In the genomic region with DNA sequence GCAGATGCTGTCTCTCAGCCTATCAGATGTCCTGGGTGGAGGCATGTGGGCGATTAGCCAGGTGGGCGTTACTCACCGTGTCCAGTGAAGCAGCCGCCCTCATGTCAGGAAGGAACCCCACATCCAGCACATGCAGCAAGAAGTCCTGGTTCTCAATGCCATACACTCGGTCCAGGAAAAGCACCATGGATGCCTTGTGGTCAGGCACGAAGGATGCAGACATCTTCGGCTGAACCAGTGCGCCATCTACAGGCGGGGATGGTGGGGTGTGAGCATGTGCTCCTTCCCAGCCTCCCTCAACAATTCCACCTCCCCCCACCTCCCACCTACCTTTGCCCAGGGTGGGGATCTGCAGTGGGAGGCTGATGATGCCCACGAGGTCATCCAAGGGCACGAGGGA, we compare ENCODE assay signal across 8 mouse cellular contexts. TPM values are rescaled to one million over a fixed set of nuclear protein-coding genes. Genes with fewer than 3 reads are reported as not detected.
DNase-seq lines count a peak whose midpoint lies in the region; ATAC-seq and TF ChIP-seq lines count a peak whose summit lies in the region.

No protein-coding gene starts in this region.

- no peak overlapping the region for H3K9ac ChIP-seq in liver, postnatal 0 days (replicated peaks)
- H3K9ac ChIP-seq in liver, embryonic 11.5 days (ENCODE audit: low read depth, low read length), result no peak overlapping the region
- H3K9ac ChIP-seq in neural tube, embryonic 13.5 days, result no peak overlapping the region

- no peak overlapping the region for H3K4me3 ChIP-seq in liver, postnatal 0 days (ENCODE audit: low read depth, low read length)
- H3K4me3 ChIP-seq in liver, embryonic 11.5 days (ENCODE audit: low read depth, low read length), result no peak overlapping the region
- H3K4me3 ChIP-seq in embryonic fibroblast, embryonic 13.5 days (ENCODE audit: insufficient read depth, low read length), result no peak overlapping the region
- peak overlapping the region; percentile 44 for H3K4me3 ChIP-seq in neural tube, embryonic 13.5 days

- no peak for TF ChIP-seq EP300 in liver, postnatal 0 days (IDR thresholded peaks at IDR 0.05; ENCODE audit: low read depth)

- no peaks in the 10 kb centered on the region for H3K4me1 ChIP-seq in liver, postnatal 0 days (ENCODE audit: insufficient read depth)
- 0 out of 2 replicates have a peak, but pooled peaks cover 2% of the 10 kb centered on the region for H3K4me1 ChIP-seq in liver, embryonic 11.5 days (replicated peaks; ENCODE audit: control insufficient read depth, insufficient read depth, low read length)
- no peaks in the 10 kb centered on the region for H3K4me1 ChIP-seq in embryonic fibroblast, embryonic 13.5 days (ENCODE audit: control insufficient read depth, insufficient read depth, low read length)
- H3K4me1 ChIP-seq in neural tube, embryonic 13.5 days (replicated peaks), result peaks cover 38% of the 10 kb centered on the region

- peaks cover 19% of the 10 kb centered on the region; the same call in 1 of the 2 replicates for H3K27me3 ChIP-seq in liver, postnatal 0 days (ENCODE audit: insufficient read depth, low read length)
- H3K27me3 ChIP-seq in liver, embryonic 11.5 days (replicated peaks; ENCODE audit: control insufficient read depth, insufficient read depth, low read length), result peaks cover 39% of the 10 kb centered on the region
- peaks cover 48% of the 10 kb centered on the region for H3K27me3 ChIP-seq in neural tube, embryonic 13.5 days

- no peaks in the 10 kb centered on the region for H3K9me3 ChIP-seq in liver, postnatal 0 days (ENCODE audit: low read length)
- H3K9me3 ChIP-seq in liver, embryonic 11.5 days (ENCODE audit: control insufficient read depth, low read length), result no peaks in the 10 kb centered on the region
- H3K9me3 ChIP-seq in neural tube, embryonic 13.5 days, result no peaks in the 10 kb centered on the region

- 48% methylated on average over 11 of the region's 11 CpGs for WGBS in liver, postnatal 0 days (ENCODE audit: insufficient replicate concordance)
- 45% methylated on average over 11 of the region's 11 CpGs for WGBS in liver, embryonic 11.5 days
- WGBS in neural tube, embryonic 13.5 days, result 42% methylated on average over 11 of the region's 11 CpGs

- H3K36me3 ChIP-seq in liver, postnatal 0 days (replicated peaks; ENCODE audit: insufficient read depth, low read length), result no peaks in the 10 kb centered on the region
- H3K36me3 ChIP-seq in liver, embryonic 11.5 days (ENCODE audit: control insufficient read depth, insufficient read depth, low read length), result no peaks in the 10 kb centered on the region
- no peaks in the 10 kb centered on the region for H3K36me3 ChIP-seq in neural tube, embryonic 13.5 days

- no peak for ATAC-seq in CD4-positive, CD25-positive, alpha-beta regulatory T cell, adult 4 months
- no peak for ATAC-seq in liver, postnatal 0 days
- ATAC-seq in liver, embryonic 11.5 days (replicated peaks; ENCODE audit: low FRiP score), result no peak
- no peak for ATAC-seq in neural tube, embryonic 13.5 days (ENCODE audit: low read depth)

- no peak for TF ChIP-seq POLR2A in embryonic fibroblast, embryonic 13.5 days (IDR thresholded peaks at IDR 0.05; ENCODE audit: low read depth, low read length)

- TF ChIP-seq CTCF in liver, postnatal 0 days (IDR thresholded peaks at IDR 0.05; ENCODE audit: low read depth), result peak; percentile 60
- peak; percentile 53; the same call in 1 of the 2 replicates for TF ChIP-seq CTCF in embryonic fibroblast, embryonic 13.5 days (IDR thresholded peaks at IDR 0.05; ENCODE audit: borderline replicate concordance, insufficient read depth, low read length)

- H3K27ac ChIP-seq in liver, postnatal 0 days (ENCODE audit: low read depth), result no peak overlapping the region
- no peak overlapping the region for H3K27ac ChIP-seq in liver, embryonic 11.5 days (ENCODE audit: low read depth, low read length)
- no peak overlapping the region for H3K27ac ChIP-seq in embryonic fibroblast, embryonic 13.5 days (ENCODE audit: insufficient read depth, low read length)
- no peak overlapping the region for H3K27ac ChIP-seq in neural tube, embryonic 13.5 days (replicated peaks)

- no peak overlapping the region for H3K4me2 ChIP-seq in liver, postnatal 0 days (ENCODE audit: low read depth, low read length)
- H3K4me2 ChIP-seq in liver, embryonic 11.5 days, result no peak overlapping the region
- peak overlapping the region; percentile 59 for H3K4me2 ChIP-seq in neural tube, embryonic 13.5 days

- peak; percentile 35 for DNase-seq in CD4-positive, CD25-positive, alpha-beta regulatory T cell, adult 2 months (ENCODE audit: low read depth, low spot score)
- peak; percentile 38 for DNase-seq in liver, postnatal 0 days
- no peak for DNase-seq in liver, embryonic 11.5 days (ENCODE audit: low spot score)
- peak; percentile 23 to 28 for DNase-seq in layer of hippocampus, postnatal 36 days
- no peak for DNase-seq in adrenal gland, postnatal 4 days (ENCODE audit: low spot score in 2 of 2)

RNA-seq across cellular contexts. Expression of a gene that starts 52.3 kb away (rescaled TPM):
- polyA plus RNA-seq in CD4-positive, CD25-positive, alpha-beta regulatory T cell, adult 4 months (2017; shearing (Covaris generic)), result under 1 TPM in 1 of 2 experiments, not detected in 1; 0.05 TPM
- polyA plus RNA-seq in liver, postnatal 0 days (2015; fragmentation: Nextera tagmentation; extraction: Ambion mirVana), result 0.09 and 0.33 TPM in 2 replicates
- 0.52 and 0.71 TPM in 2 replicates for polyA plus RNA-seq in liver, embryonic 11.5 days (2014; fragmentation: Nextera tagmentation; extraction: Ambion mirVana)
- polyA plus RNA-seq in embryonic fibroblast, embryonic 13.5 days (2011; ENCODE audit: insufficient read length, low read depth, missing spikeins), result 0.05 and 0.28 TPM in 2 replicates
- total RNA-seq in layer of hippocampus, postnatal 36 days (2021), result 10 to 100 TPM; 13.9 to 17.7 TPM
- polyA plus RNA-seq in neural tube, embryonic 13.5 days (2015; fragmentation: Nextera tagmentation; extraction: Ambion mirVana), result 5.4 and 6.3 TPM in 2 replicates
- 10 to 100 TPM in 1 of 2 experiments, 1 to 10 TPM in 1; 5.9 to 15.1 TPM for total RNA-seq in adrenal gland, postnatal 4 days (2021)

Comparison
In these comparisons a context has a peak if more than half of its experiments do, and no peak if none do; other contexts are left out.
1. DNase-seq: peak in CD4-positive, CD25-positive, alpha-beta regulatory T cell, adult 2 months (single experiment), liver, postnatal 0 days (single experiment) and layer of hippocampus, postnatal 36 days (2 of 2); none in liver, embryonic 11.5 days (single experiment) and adrenal gland, postnatal 4 days (0 of 2).